Comparison of ENCODE assay signal across 21 mouse cellular contexts in the genomic region with DNA sequence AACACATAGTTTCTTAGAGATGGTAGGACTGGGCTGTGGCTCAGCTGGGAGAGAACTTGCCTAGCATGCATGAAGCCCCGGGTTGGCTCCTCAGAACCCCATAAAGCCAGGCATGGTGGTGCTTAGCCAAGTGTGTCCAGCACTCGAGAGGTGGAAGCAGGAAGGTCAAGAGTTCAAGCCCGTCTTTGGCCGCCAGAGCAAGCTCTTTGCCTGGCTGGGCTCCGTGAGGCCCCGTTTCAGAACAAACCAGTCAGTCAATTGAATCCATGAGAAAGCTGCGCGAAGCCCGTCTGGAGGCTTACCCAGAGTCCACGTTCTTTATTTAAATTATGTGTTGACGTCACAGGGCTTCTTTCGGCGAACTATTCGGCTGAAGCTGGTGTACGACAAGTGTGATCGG. TPM values are rescaled to one million over a fixed set of nuclear protein-coding genes. Genes with fewer than 3 reads are reported as not detected.
DNase-seq lines count a peak whose midpoint lies in the region; ATAC-seq and TF ChIP-seq lines count a peak whose summit lies in the region.
"Had no signal": no experiment of that assay in that cellular context is flagged by ENCODE, and none has a peak within 500 bp of the region (broad histone marks: within the 10 kb centered on the region; RNA-seq: fewer than 3 reads in every experiment).

No protein-coding gene starts in this region.

- H3K27me3 ChIP-seq in heart, adult 2 months (ENCODE audit: control insufficient read depth, insufficient read depth, low read length): no peaks in the 10 kb centered on the region
- no peaks in the 10 kb centered on the region for H3K27me3 ChIP-seq in kidney, embryonic 15.5 days
- H3K27me3 ChIP-seq: embryonic facial prominence, embryonic 13.5 days; hindbrain, embryonic 15.5 days had no signal

- no peak for TF ChIP-seq POLR2A in heart, adult 2 months (IDR thresholded peaks at IDR 0.05; ENCODE audit: insufficient read depth, low read depth, low read length)

- DNase-seq in heart, adult 2 months: peak in 1 of 2 experiments; percentile 17
- no peak for DNase-seq in heart, postnatal 10 days
- DNase-seq in kidney, adult 11 months: peak; percentile 54
- DNase-seq in kidney, postnatal 14 days: peak; percentile 31
- DNase-seq in kidney, postnatal 10 days: no peak
- peak; percentile 19 to 37 for DNase-seq in kidney, postnatal 4 days
- no peak for DNase-seq in embryo, embryonic 11 days
- DNase-seq: adrenal gland, postnatal 14 days; cerebellum, adult 11-12 months; cerebellum, adult 9-10 months; cerebellum, postnatal 25 days; gastrocnemius, postnatal 14 days; heart, postnatal 36 days had no signal

- intact Hi-C loops in heart, adult 2 months (cut with DNase I): no loop called here
- intact Hi-C loops in heart, postnatal 10 days (cut with DNase I): no loop called here

- H3K4me2 ChIP-seq in kidney, embryonic 15.5 days: no peak overlapping the region
- H3K4me2 ChIP-seq: embryonic facial prominence, embryonic 13.5 days; forebrain, embryonic 12.5 days; hindbrain, embryonic 15.5 days had no signal

- H3K27ac ChIP-seq in heart, adult 2 months: peak overlapping the region; percentile 40
- no peak overlapping the region for H3K27ac ChIP-seq in kidney, embryonic 15.5 days
- H3K27ac ChIP-seq: embryonic facial prominence, embryonic 13.5 days; forebrain, embryonic 12.5 days; hindbrain, embryonic 15.5 days had no signal

- no peaks in the 10 kb centered on the region for H3K79me2 ChIP-seq in heart, adult 2 months (replicated peaks; ENCODE audit: control insufficient read depth, insufficient read depth, low read length)

- no peak for ATAC-seq in kidney, embryonic 15.5 days (replicated peaks; ENCODE audit: low FRiP score)
- ATAC-seq: activated CD4-positive, CD25-positive, alpha-beta regulatory T cell, adult 4 months; forebrain, embryonic 16.5 days; Patski had no signal

- TF ChIP-seq CTCF in heart, adult 2 months (IDR thresholded peaks at IDR 0.05): no peak

- no peak for TF ChIP-seq EP300 in heart, adult 2 months (IDR thresholded peaks at IDR 0.05; ENCODE audit: insufficient read depth, low read depth, low read length)

- H3K4me1 ChIP-seq in heart, adult 2 months (ENCODE audit: control insufficient read depth, insufficient read depth, low read length): peaks cover 2% of the 10 kb centered on the region; the same call in 1 of the 2 replicates
- H3K4me1 ChIP-seq in kidney, embryonic 15.5 days: 0 out of 2 replicates have a peak, but pooled peaks cover 2% of the 10 kb centered on the region
- H3K4me1 ChIP-seq: embryonic facial prominence, embryonic 13.5 days; forebrain, embryonic 12.5 days; hindbrain, embryonic 15.5 days had no signal

- H3K4me3 ChIP-seq in heart, adult 2 months: no peak overlapping the region
- H3K4me3 ChIP-seq in kidney, embryonic 15.5 days (replicated peaks): no peak overlapping the region
- H3K4me3 ChIP-seq: embryonic facial prominence, embryonic 13.5 days; forebrain, embryonic 12.5 days; hindbrain, embryonic 15.5 days had no signal

- no peak overlapping the region for H3K9ac ChIP-seq in heart, adult 2 months (ENCODE audit: low read depth, low read length)
- no peak overlapping the region for H3K9ac ChIP-seq in kidney, embryonic 15.5 days
- H3K9ac ChIP-seq: embryonic facial prominence, embryonic 13.5 days; forebrain, embryonic 12.5 days; hindbrain, embryonic 15.5 days had no signal

- 49% methylated on average over 16 of the region's 16 CpGs for WGBS in heart, adult 2 months
- WGBS in kidney, embryonic 15.5 days: 57% methylated on average over 16 of the region's 16 CpGs

- peaks cover 11% of the 10 kb centered on the region for H3K36me3 ChIP-seq in heart, adult 2 months (ENCODE audit: control insufficient read depth, insufficient read depth, low read length)
- no peaks in the 10 kb centered on the region for H3K36me3 ChIP-seq in kidney, embryonic 15.5 days
- H3K36me3 ChIP-seq: embryonic facial prominence, embryonic 13.5 days; forebrain, embryonic 12.5 days; hindbrain, embryonic 15.5 days had no signal

- H3K9me3 ChIP-seq in kidney, embryonic 15.5 days (replicated peaks): no peaks in the 10 kb centered on the region
- H3K9me3 ChIP-seq: embryonic facial prominence, embryonic 13.5 days; forebrain, embryonic 12.5 days; hindbrain, embryonic 15.5 days had no signal

RNA-seq across cellular contexts. Expression of gene Cdpf1, which starts 22.9 kb away (rescaled TPM):
- total RNA-seq in heart, adult 2 months (2021): 10 to 100 TPM; 31.6 to 37.3 TPM
- polyA plus RNA-seq in heart, adult 2 months (2012; rRNA removed): 36.4 and 42.6 TPM in 2 replicates
- total RNA-seq in heart, postnatal 10 days (2021): 10 to 100 TPM; 39.2 to 40.9 TPM
- polyA plus RNA-seq in kidney, embryonic 15.5 days (2015; fragmentation: Nextera tagmentation; extraction: Ambion mirVana): 29.5 and 32.5 TPM in 2 replicates

RNA-seq across cellular contexts. Expression of gene Pkdrej, which starts 32.9 kb away (rescaled TPM):
- 1 to 10 TPM; 3.9 to 4.2 TPM for total RNA-seq in heart, adult 2 months (2021)
- polyA plus RNA-seq in heart, adult 2 months (2012; rRNA removed): 1.8 and 3.0 TPM in 2 replicates
- total RNA-seq in heart, postnatal 10 days (2021): 1 to 10 TPM; 2.3 to 2.9 TPM
- polyA plus RNA-seq in kidney, embryonic 15.5 days (2015; fragmentation: Nextera tagmentation; extraction: Ambion mirVana): 0.14 and 0.15 TPM in 2 replicates
- polyA plus RNA-seq: activated CD4-positive, CD25-positive, alpha-beta regulatory T cell, adult 4 months; C2C12 had no signal

RNA-seq across cellular contexts. Expression of gene Ttc38, which starts 43.5 kb away (rescaled TPM):
- 10 to 100 TPM; 15.3 to 21.1 TPM for total RNA-seq in heart, adult 2 months (2021)
- 6.8 and 10.6 TPM in 2 replicates for polyA plus RNA-seq in heart, adult 2 months (2012; rRNA removed)
- total RNA-seq in heart, postnatal 10 days (2021): 1 to 10 TPM; 7.5 to 8.5 TPM
- polyA plus RNA-seq in kidney, embryonic 15.5 days (2015; fragmentation: Nextera tagmentation; extraction: Ambion mirVana): 6.3 and 6.7 TPM in 2 replicates

RNA-seq across cellular contexts. Expression of gene Ppara, which starts 53.9 kb away (rescaled TPM):
- 10 to 100 TPM; 53.1 to 60.7 TPM for total RNA-seq in heart, adult 2 months (2021)
- 12.9 and 25.4 TPM in 2 replicates for polyA plus RNA-seq in heart, adult 2 months (2012; rRNA removed)
- total RNA-seq in heart, postnatal 10 days (2021): 10 to 100 TPM; 39.2 to 52.4 TPM
- polyA plus RNA-seq in kidney, embryonic 15.5 days (2015; fragmentation: Nextera tagmentation; extraction: Ambion mirVana): 3.9 and 5.0 TPM in 2 replicates

Comparison
In these comparisons a context has a peak if more than half of its experiments do, and no peak if none do; other contexts are left out.
1. DNase-seq: peak in kidney, adult 11 months (single experiment), kidney, postnatal 14 days (single experiment) and kidney, postnatal 4 days (2 of 2); none in heart, postnatal 10 days (0 of 2), kidney, postnatal 10 days (single experiment) and embryo, embryonic 11 days (single experiment).